In the genomic region with DNA sequence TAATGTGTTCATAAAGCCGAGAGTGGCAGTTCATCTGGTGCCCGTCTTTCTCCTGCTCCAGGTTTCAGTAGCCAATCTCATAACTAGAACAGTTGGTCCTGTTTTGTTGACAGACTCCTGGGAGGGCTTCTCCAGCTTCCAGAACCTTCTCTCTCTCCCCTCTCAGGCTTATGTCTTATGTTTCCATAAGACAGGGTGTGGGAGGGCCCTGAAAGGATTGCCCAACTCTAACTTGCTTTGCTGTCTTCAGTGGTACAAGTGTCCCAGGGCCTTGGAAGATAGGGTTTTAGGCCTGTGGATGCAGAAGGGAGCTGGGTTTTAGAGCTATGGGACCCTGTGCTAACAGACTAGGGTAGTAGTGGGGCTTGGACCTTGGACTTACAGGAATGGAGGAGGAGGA, we compare ENCODE assay signal across 9 mouse cellular contexts. TPM values are rescaled to one million over a fixed set of nuclear protein-coding genes. Genes with fewer than 3 reads are reported as not detected.
A peak's percentile ranks its signal among the peaks of the same experiment; 100 is the strongest.
DNase-seq lines count a peak whose midpoint lies in the region; ATAC-seq and TF ChIP-seq lines count a peak whose summit lies in the region.
"Had no signal": no experiment of that assay in that cellular context is flagged by ENCODE, and none has a peak within 500 bp of the region (broad histone marks: within the 10 kb centered on the region; RNA-seq: fewer than 3 reads in every experiment).

No protein-coding gene starts in this region.

- DNase-seq in heart, adult 18-20 months: no peak
- no peak for DNase-seq in frontal cortex, adult 2 months (ENCODE audit: extremely low spot score in 1 of 2, low spot score in 1 of 2)
- no peak for DNase-seq in cerebellum, postnatal 25 days
- DNase-seq in right cerebral cortex, postnatal 36 days (ENCODE audit: low spot score in 2 of 2): no peak

- peak overlapping the region; percentile 94 to 95 for H3K4me3 ChIP-seq in heart, embryonic 14.5 days (ENCODE audit: control insufficient read depth in 1 of 2, insufficient read depth in 1 of 2, low read depth in 1 of 2, low read length in 2 of 2)
- peak overlapping the region; percentile 81; the same call in 1 of the 2 replicates for H3K4me3 ChIP-seq in cortical plate, adult 2 months (ENCODE audit: insufficient read depth, low read length)
- H3K4me3 ChIP-seq in hindbrain, embryonic 12.5 days: peak overlapping the region; percentile 92
- peak overlapping the region; percentile 73 for H3K4me3 ChIP-seq in midbrain, embryonic 12.5 days

- H3K4me1 ChIP-seq in heart, embryonic 14.5 days (ENCODE audit: control insufficient read depth in 2 of 2, insufficient read depth in 2 of 2, low read length in 2 of 2): peaks cover 26 to 37% of the 10 kb centered on the region in 2 experiments
- no peaks in the 10 kb centered on the region for H3K4me1 ChIP-seq in cortical plate, adult 2 months (ENCODE audit: control insufficient read depth, insufficient read depth, low read length)
- peaks cover 28% of the 10 kb centered on the region for H3K4me1 ChIP-seq in hindbrain, embryonic 12.5 days
- peaks cover 23% of the 10 kb centered on the region for H3K4me1 ChIP-seq in midbrain, embryonic 12.5 days

- peaks cover 30% of the 10 kb centered on the region for H3K36me3 ChIP-seq in heart, embryonic 14.5 days (ENCODE audit: control insufficient read depth, insufficient read depth, low read length)
- H3K36me3 ChIP-seq in hindbrain, embryonic 12.5 days: peaks cover 16% of the 10 kb centered on the region
- peaks cover 14% of the 10 kb centered on the region; the same call in 1 of the 2 replicates for H3K36me3 ChIP-seq in midbrain, embryonic 12.5 days

- H3K27me3 ChIP-seq in heart, embryonic 14.5 days (ENCODE audit: control insufficient read depth, insufficient read depth, low read length): no peaks in the 10 kb centered on the region
- H3K27me3 ChIP-seq in hindbrain, embryonic 12.5 days: 0 out of 2 replicates have a peak, but pooled peaks cover 9% of the 10 kb centered on the region
- peaks cover 19% of the 10 kb centered on the region for H3K27me3 ChIP-seq in midbrain, embryonic 12.5 days

- peak overlapping the region; percentile 99 for H3K9ac ChIP-seq in heart, embryonic 14.5 days (ENCODE audit: low read length)
- H3K9ac ChIP-seq in hindbrain, embryonic 12.5 days: peak overlapping the region; percentile 93
- peak overlapping the region; percentile 20 for H3K9ac ChIP-seq in midbrain, embryonic 12.5 days (replicated peaks)

- H3K9me3 ChIP-seq in heart, embryonic 14.5 days (ENCODE audit: control insufficient read depth, low read length): no peaks in the 10 kb centered on the region
- H3K9me3 ChIP-seq in hindbrain, embryonic 12.5 days (replicated peaks): no peaks in the 10 kb centered on the region
- no peaks in the 10 kb centered on the region for H3K9me3 ChIP-seq in midbrain, embryonic 12.5 days

- 46% methylated on average over 2 of the region's 2 CpGs for WGBS in heart, embryonic 14.5 days
- 93% methylated on average over 2 of the region's 2 CpGs for WGBS in hindbrain, embryonic 12.5 days
- 75% methylated on average over 2 of the region's 2 CpGs for WGBS in midbrain, embryonic 12.5 days

- H3K4me2 ChIP-seq in heart, embryonic 14.5 days (ENCODE audit: low read length): peak overlapping the region; percentile 95
- peak overlapping the region; percentile 97 for H3K4me2 ChIP-seq in hindbrain, embryonic 12.5 days (replicated peaks)
- H3K4me2 ChIP-seq in midbrain, embryonic 12.5 days (replicated peaks): peak overlapping the region; percentile 97

- TF ChIP-seq POLR2A in cortical plate, adult 2 months (IDR thresholded peaks at IDR 0.05; ENCODE audit: extremely low read depth, insufficient read depth, low read length): no peak

- TF ChIP-seq CTCF in cortical plate, adult 2 months (IDR thresholded peaks at IDR 0.05; ENCODE audit: extremely low read depth, insufficient read depth, low read length): no peak

- ATAC-seq in heart, embryonic 14.5 days (ENCODE audit: insufficient number of reproducible peaks, insufficient read depth, low FRiP score, low read depth): no peak
- ATAC-seq in hindbrain, embryonic 12.5 days (ENCODE audit: low FRiP score): no peak
- ATAC-seq in midbrain, embryonic 12.5 days (ENCODE audit: low FRiP score, low read depth): no peak

- H3K27ac ChIP-seq in heart, embryonic 14.5 days (replicated peaks in 1 of 2; ENCODE audit: control insufficient read depth in 1 of 2, insufficient read depth in 1 of 2, low read depth in 2 of 2, low read length in 2 of 2): peak overlapping the region; percentile 95 to 98
- H3K27ac ChIP-seq in cortical plate, adult 2 months (ENCODE audit: insufficient read depth, low read length): no peak overlapping the region
- no peak overlapping the region for H3K27ac ChIP-seq in hindbrain, embryonic 12.5 days
- H3K27ac ChIP-seq in midbrain, embryonic 12.5 days (replicated peaks): no peak overlapping the region
- H3K27ac ChIP-seq: macrophage had no signal

RNA-seq across cellular contexts. Expression of a gene that starts 1.8 kb away (rescaled TPM):
- polyA plus RNA-seq in heart, embryonic 14.5 days (2014; fragmentation: Nextera tagmentation; extraction: Ambion mirVana): 18.9 and 20.2 TPM in 2 replicates
- 10 to 100 TPM; 38.5 to 44.1 TPM for total RNA-seq in heart, adult 18-20 months (2021)
- 25.0 and 27.6 TPM in 2 replicates for polyA plus RNA-seq in cortical plate, adult 2 months (2012; rRNA removed)
- polyA plus RNA-seq in hindbrain, embryonic 12.5 days (2016; fragmentation: Nextera tagmentation; extraction: Ambion mirVana): 12.4 and 16.3 TPM in 2 replicates
- 11.4 and 11.5 TPM in 2 replicates for polyA plus RNA-seq in midbrain, embryonic 12.5 days (2016; fragmentation: Nextera tagmentation; extraction: Ambion mirVana)
- 22.2 and 23.8 TPM in 2 replicates for polyA plus RNA-seq in frontal cortex, adult 2 months (2012; rRNA removed)

RNA-seq across cellular contexts. Expression of a gene that starts 30.3 kb away (rescaled TPM):
- polyA plus RNA-seq in heart, embryonic 14.5 days (2014; fragmentation: Nextera tagmentation; extraction: Ambion mirVana): 271 and 299 TPM in 2 replicates
- total RNA-seq in heart, adult 18-20 months (2021): 100 to 1,000 TPM; 135 TPM
- polyA plus RNA-seq in cortical plate, adult 2 months (2012; rRNA removed): 131 and 134 TPM in 2 replicates
- 298 and 337 TPM in 2 replicates for polyA plus RNA-seq in hindbrain, embryonic 12.5 days (2016; fragmentation: Nextera tagmentation; extraction: Ambion mirVana)
- 314 and 327 TPM in 2 replicates for polyA plus RNA-seq in midbrain, embryonic 12.5 days (2016; fragmentation: Nextera tagmentation; extraction: Ambion mirVana)
- polyA plus RNA-seq in frontal cortex, adult 2 months (2012; rRNA removed): 159 and 176 TPM in 2 replicates

RNA-seq across cellular contexts. Expression of a gene that starts 30.5 kb away (rescaled TPM):
- polyA plus RNA-seq in heart, embryonic 14.5 days (2014; fragmentation: Nextera tagmentation; extraction: Ambion mirVana): 5.6 and 8.4 TPM in 2 replicates
- total RNA-seq in heart, adult 18-20 months (2021): 1 to 10 TPM in 1 of 2 experiments, under 1 TPM in 1; 0.89 to 3.4 TPM
- 16.5 and 17.1 TPM in 2 replicates for polyA plus RNA-seq in cortical plate, adult 2 months (2012; rRNA removed)
- 13.4 and 15.8 TPM in 2 replicates for polyA plus RNA-seq in hindbrain, embryonic 12.5 days (2016; fragmentation: Nextera tagmentation; extraction: Ambion mirVana)
- polyA plus RNA-seq in midbrain, embryonic 12.5 days (2016; fragmentation: Nextera tagmentation; extraction: Ambion mirVana): 9.7 and 11.9 TPM in 2 replicates
- 15.0 and 18.6 TPM in 2 replicates for polyA plus RNA-seq in frontal cortex, adult 2 months (2012; rRNA removed)

RNA-seq across cellular contexts. Expression of a gene that starts 35.5 kb away (rescaled TPM):
- 144 and 153 TPM in 2 replicates for polyA plus RNA-seq in heart, embryonic 14.5 days (2014; fragmentation: Nextera tagmentation; extraction: Ambion mirVana)
- 10 to 100 TPM; 70.4 to 73.8 TPM for total RNA-seq in heart, adult 18-20 months (2021)
- polyA plus RNA-seq in cortical plate, adult 2 months (2012; rRNA removed): 86.8 and 93.0 TPM in 2 replicates
- polyA plus RNA-seq in hindbrain, embryonic 12.5 days (2016; fragmentation: Nextera tagmentation; extraction: Ambion mirVana): 190 and 196 TPM in 2 replicates
- 198 and 202 TPM in 2 replicates for polyA plus RNA-seq in midbrain, embryonic 12.5 days (2016; fragmentation: Nextera tagmentation; extraction: Ambion mirVana)
- polyA plus RNA-seq in frontal cortex, adult 2 months (2012; rRNA removed): 80.9 and 90.8 TPM in 2 replicates

RNA-seq across cellular contexts. Expression of a gene that starts 47.8 kb away (rescaled TPM):
- 20.2 and 23.0 TPM in 2 replicates for polyA plus RNA-seq in heart, embryonic 14.5 days (2014; fragmentation: Nextera tagmentation; extraction: Ambion mirVana)
- total RNA-seq in heart, adult 18-20 months (2021): 1 to 10 TPM; 7.2 to 8.6 TPM
- 26.5 and 28.2 TPM in 2 replicates for polyA plus RNA-seq in cortical plate, adult 2 months (2012; rRNA removed)
- polyA plus RNA-seq in hindbrain, embryonic 12.5 days (2016; fragmentation: Nextera tagmentation; extraction: Ambion mirVana): 56.8 and 60.3 TPM in 2 replicates
- polyA plus RNA-seq in midbrain, embryonic 12.5 days (2016; fragmentation: Nextera tagmentation; extraction: Ambion mirVana): 64.0 and 67.5 TPM in 2 replicates
- polyA plus RNA-seq in frontal cortex, adult 2 months (2012; rRNA removed): 31.0 and 32.3 TPM in 2 replicates

Comparison
In these comparisons a context has a peak if more than half of its experiments do, and no peak if none do; other contexts are left out.
1. H3K27ac ChIP-seq: peak in heart, embryonic 14.5 days (2 of 2); none in cortical plate, adult 2 months (single experiment), hindbrain, embryonic 12.5 days (single experiment) and midbrain, embryonic 12.5 days (single experiment).
2. H3K9ac ChIP-seq: peak in every context shown above with its lines; median percentile 99 in heart, embryonic 14.5 days; 93 in hindbrain, embryonic 12.5 days; 20 in midbrain, embryonic 12.5 days.
3. Peak in every context shown above with its lines, with median percentiles within 50 percentile points of each other: H3K4me2 ChIP-seq and H3K4me3 ChIP-seq.